Mouse (Mus musculus) stomach, embryonic 16.5 days (tissue): Measurements from ENCODE around the gene Vmn2r86. TPM values are rescaled to one million over a fixed set of nuclear protein-coding genes. Genes with fewer than 3 reads are reported as not detected.
A peak's percentile ranks its signal among the peaks of the same experiment; 100 is the strongest.
"Not testable (repeated sequence)": the region's sequence is repeated elsewhere in the genome, so short reads cannot be mapped to it uniquely, and the experiment has no call there.

Experiments
- ATAC-seq: fragments of 200-750 bp; cut with Nextera tagmentation; 2 replicates; pipeline ENCODE4 v1.8.0; 2017; ENCODE audit warnings: moderate number of reproducible peaks, moderate TSS enrichment; ENCODE audit not compliant: insufficient read depth, low FRiP score
- H3K27ac ChIP-seq: fragments of 300-500 bp; sonication (generic); 2 replicates; pipeline ENCODE4 v1.5.1; 2014; ENCODE audit warnings: low read length
- H3K27me3 ChIP-seq: fragments of 300-500 bp; sonication (generic); 2 replicates; pipeline ENCODE4 v1.6.1; 2014; ENCODE audit warnings: low read length, control low read depth, mixed read lengths; ENCODE audit not compliant: control insufficient read depth, insufficient read depth
- H3K36me3 ChIP-seq: fragments of 300-500 bp; sonication (generic); 2 replicates; pipeline ENCODE4 v1.6.1; 2014; ENCODE audit warnings: low read length; ENCODE audit not compliant: control insufficient read depth, insufficient read depth
- H3K4me1 ChIP-seq: fragments of 300-500 bp; sonication (generic); 2 replicates; pipeline ENCODE4 v1.6.1; 2014; ENCODE audit warnings: low read length, control low read depth, mixed read lengths; ENCODE audit not compliant: control insufficient read depth, insufficient read depth
- H3K4me2 ChIP-seq: fragments of 300-500 bp; sonication (generic); 2 replicates; pipeline ENCODE4 v1.6.1; 2014; ENCODE audit warnings: low read depth, low read length, mixed read lengths
- H3K4me3 ChIP-seq: fragments of 300-500 bp; sonication (generic); replicated peaks from 2 replicates; pipeline ENCODE4 v1.5.1; 2014; ENCODE audit warnings: mild to moderate bottlenecking, low read length
- H3K9ac ChIP-seq: fragments of 300-500 bp; sonication (generic); 2 replicates; pipeline ENCODE4 v1.6.1; 2014; ENCODE audit warnings: low read length
- H3K9me3 ChIP-seq: fragments of 300-500 bp; sonication (generic); replicated peaks from 2 replicates; pipeline ENCODE4 v1.6.1; 2016; ENCODE audit warnings: low read length, control low read depth; ENCODE audit not compliant: control insufficient read depth
- WGBS: fragments of 180-500 bp; shearing (Covaris S2); extraction: QIAGEN DNeasy Blood & Tissue Kit; methylation state at CpG from one replicate; pipeline ENCODE4 v1.1.7; 2014; 5-methylcytosine and 5-hydroxymethylcytosine counted together
- polyA plus RNA-seq: library from polyadenylated mRNA; unstranded; fragments of >200 nt; fragmentation: Nextera tagmentation; extraction: Ambion mirVana; gene quantifications from 2 replicates; pipeline ENCODE4 v1.2.1, GENCODE M21; 2015

The Vmn2r86 gene
- not detected in 2 replicates for polyA plus RNA-seq

DNA sequence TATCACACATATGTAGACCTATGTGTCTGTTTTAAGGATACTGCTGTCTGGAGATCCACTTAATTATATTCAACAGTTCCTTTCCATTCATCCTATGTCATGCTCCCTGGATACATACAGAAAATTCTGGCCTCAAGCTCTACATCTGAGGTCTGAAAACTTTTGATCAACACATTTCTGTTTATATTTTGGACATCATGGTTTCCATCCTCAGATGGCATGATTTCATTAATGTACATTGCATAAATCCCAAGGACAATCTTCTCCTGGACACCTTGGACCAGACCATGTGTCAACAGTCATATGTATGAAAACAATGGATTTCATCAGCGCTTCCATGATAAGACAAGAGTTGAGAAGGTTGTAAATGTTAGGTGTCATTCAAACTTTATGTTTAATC is at the start of gene Vmn2r86:
Gene Vmn2r86 (minus strand): TSS at position 101 of the 400 bp plus-strand sequence.
- not testable (repeated sequence) for H3K36me3 ChIP-seq

DNA sequence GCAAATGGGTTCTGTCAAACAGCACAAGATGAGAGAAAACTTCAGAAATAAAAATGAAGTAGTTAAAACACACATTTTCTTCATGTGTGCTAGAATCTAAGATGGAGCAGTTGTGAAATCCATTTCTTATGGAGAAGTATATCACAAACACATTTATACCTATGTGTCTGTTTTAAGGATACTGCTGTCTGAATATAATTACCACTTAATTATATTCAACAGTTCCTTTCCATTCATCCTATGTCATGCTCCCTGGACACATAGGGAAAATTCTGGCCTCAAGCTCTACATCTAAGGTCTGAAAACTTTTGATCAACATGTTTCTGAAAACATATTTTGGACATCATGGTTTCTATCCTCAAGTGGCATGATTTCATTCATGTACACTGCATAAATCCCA is 41.4 kb upstream of the Vmn2r86 start, which contains the start of gene Vmn2r87:
Gene Vmn2r87 (minus strand): TSS at position 101 of the 400 bp plus-strand sequence.
- Histone ChIP-seq H3K27ac (no peak within 1 kb of the TSS), H3K9ac (no peak within 1 kb of the TSS), H3K4me1 (no peaks in the 10 kb centered on the region), H3K36me3 (no peaks in the 10 kb centered on the region), H3K9me3 (no peaks in the 10 kb centered on the region), H3K4me3 (no peak within 1 kb of the TSS), H3K27me3 (no peaks in the 10 kb centered on the region), H3K4me2 (no peak within 1 kb of the TSS)
- no peak for ATAC-seq

More for the DNA sequence above, at the start of gene Vmn2r86:
- ATAC-seq, H3K27me3 ChIP-seq, H3K4me1 ChIP-seq, H3K4me2 ChIP-seq, H3K4me3 ChIP-seq, H3K9ac ChIP-seq, H3K9me3 ChIP-seq, H3K27ac ChIP-seq: not testable (repeated sequence)
- 90% methylated on average over 1 of the region's 1 CpGs for WGBS

- H3K4me2 ChIP-seq, result peak overlapping the region; percentile 84
- 3% methylated on average over 36 of the region's 36 CpGs for WGBS
- no peak overlapping the region for H3K27ac ChIP-seq
- H3K9me3 ChIP-seq, result no peaks in the 10 kb centered on the region
- H3K36me3 ChIP-seq, result no peaks in the 10 kb centered on the region
- H3K4me1 ChIP-seq, result no peaks in the 10 kb centered on the region
- peak overlapping the region; percentile 75 for H3K9ac ChIP-seq
- peak overlapping the region; percentile 56 for H3K4me3 ChIP-seq
- ATAC-seq, result peak; percentile 91
- no peaks in the 10 kb centered on the region for H3K27me3 ChIP-seq
Measured at GRCm38 (mm10) chr10:130470311-130470760, 14.5 kb upstream of the Vmn2r86 start.

DNA sequence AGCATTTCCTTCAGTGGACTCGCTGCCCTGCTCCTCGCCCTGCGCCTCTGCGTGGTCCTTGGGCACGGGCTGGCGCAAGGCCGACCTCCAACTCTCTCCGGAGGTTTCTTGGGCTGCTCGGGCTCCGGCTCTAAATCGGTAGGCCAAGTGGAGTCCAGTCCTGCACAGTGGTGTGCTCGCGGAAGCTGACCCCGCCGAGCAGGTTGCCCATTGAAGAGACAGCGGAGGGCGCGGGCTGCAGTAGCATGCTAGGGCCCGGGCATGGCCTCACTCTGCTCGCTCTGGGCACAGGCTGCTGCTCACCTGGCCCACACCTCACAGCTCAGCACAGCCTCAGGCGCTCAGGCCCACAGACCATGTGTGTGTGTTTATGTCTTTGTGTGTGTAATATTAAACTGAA is 11.1 kb downstream of the Vmn2r86 start:
- Histone ChIP-seq H3K4me1 (no peaks in the 10 kb centered on the region), H3K27me3 (no peaks in the 10 kb centered on the region), H3K36me3 (no peaks in the 10 kb centered on the region), H3K9ac (no peak overlapping the region), H3K9me3 (no peaks in the 10 kb centered on the region), H3K4me2 (no peak overlapping the region), H3K27ac (no peak overlapping the region), H3K4me3 (no peak overlapping the region)
- ATAC-seq, result no peak
- WGBS, result 86% methylated on average over 21 of the region's 21 CpGs

GRCm38 (mm10) chr10:130434185-130434898 is 21.5 kb downstream of the Vmn2r86 start:
- not testable (repeated sequence) for H3K9ac ChIP-seq, ATAC-seq, H3K36me3 ChIP-seq, H3K4me2 ChIP-seq, H3K27me3 ChIP-seq, H3K4me1 ChIP-seq, H3K27ac ChIP-seq, H3K9me3 ChIP-seq, H3K4me3 ChIP-seq
- WGBS, result 80% methylated on average over 11 of the region's 11 CpGs

DNA sequence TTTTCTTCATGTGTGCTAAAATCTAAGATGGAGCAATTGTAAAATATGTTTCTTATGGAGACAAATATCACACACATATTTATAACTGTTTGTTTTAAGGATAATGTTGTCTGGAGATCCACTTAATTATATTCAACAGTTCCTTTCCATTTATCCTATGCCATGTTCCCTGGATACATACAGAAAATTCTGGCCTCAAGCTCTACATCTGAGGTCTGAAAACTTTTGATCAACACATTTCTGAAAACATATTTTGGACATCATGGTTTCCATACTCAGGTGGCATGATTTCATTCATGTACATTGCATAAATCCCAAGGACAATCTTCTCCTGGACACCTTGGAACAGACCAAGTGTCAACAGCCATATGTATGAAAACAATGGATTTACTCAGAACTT is 26.2 kb downstream of the Vmn2r86 start, which contains the start of gene Vmn2r85:
Gene Vmn2r85 (minus strand): TSS at position 101 of the 400 bp plus-strand sequence.
- not testable (repeated sequence) for H3K9me3 ChIP-seq, H3K4me1 ChIP-seq, ATAC-seq, H3K36me3 ChIP-seq, H3K4me2 ChIP-seq, H3K27ac ChIP-seq, H3K9ac ChIP-seq, H3K27me3 ChIP-seq, H3K4me3 ChIP-seq

DNA sequence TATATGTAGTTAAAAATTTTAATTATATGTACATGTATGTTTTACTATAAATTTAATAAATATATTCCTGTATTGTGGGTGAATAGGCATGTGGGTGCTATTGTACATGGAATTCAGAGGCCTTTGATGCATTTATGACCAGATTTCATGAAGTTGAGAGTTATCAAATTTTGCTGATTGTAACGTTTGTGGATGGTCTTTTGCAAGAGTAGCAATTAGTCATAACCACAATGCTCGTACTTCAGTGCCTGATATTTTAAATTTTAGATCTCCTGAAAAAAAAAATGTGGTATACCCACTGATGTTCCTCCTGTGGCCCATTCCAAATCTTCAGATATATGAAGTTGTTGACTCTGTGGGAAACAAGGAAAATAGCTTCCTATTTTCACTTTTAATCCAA is 33.5 kb downstream of the Vmn2r86 start:
- H3K4me3 ChIP-seq, H3K4me2 ChIP-seq, H3K4me1 ChIP-seq, H3K9me3 ChIP-seq, H3K36me3 ChIP-seq, H3K27ac ChIP-seq, H3K27me3 ChIP-seq, ATAC-seq, H3K9ac ChIP-seq: not testable (repeated sequence)
- WGBS, result 69% methylated on average over 2 of the region's 2 CpGs

DNA sequence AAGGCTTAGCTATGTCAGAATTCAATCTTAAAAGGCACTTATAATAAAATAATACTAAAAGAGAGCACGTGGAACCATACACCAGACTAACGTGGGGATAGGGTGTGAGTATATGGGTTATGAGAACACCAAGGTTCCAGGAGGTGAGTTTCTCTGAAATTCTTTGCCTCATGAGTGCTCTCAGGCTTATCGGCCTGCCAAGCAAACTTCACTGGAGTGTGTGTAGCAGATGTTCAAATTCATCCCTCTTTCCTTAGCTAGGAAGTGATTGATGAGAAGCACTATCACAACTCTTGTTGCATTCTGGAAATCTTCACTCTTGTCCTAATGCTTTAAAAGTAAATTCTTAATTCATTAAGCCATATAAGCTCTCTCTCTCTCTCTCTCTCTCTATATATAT is 35.4 kb downstream of the Vmn2r86 start:
- no peaks in the 10 kb centered on the region for H3K36me3 ChIP-seq
- H3K4me3 ChIP-seq, result no peak overlapping the region
- no peak overlapping the region for H3K4me2 ChIP-seq
- no peaks in the 10 kb centered on the region for H3K27me3 ChIP-seq
- WGBS, result 74% methylated on average over 3 of the region's 3 CpGs
- H3K4me1 ChIP-seq, result no peaks in the 10 kb centered on the region
- no peak overlapping the region for H3K27ac ChIP-seq
- H3K9me3 ChIP-seq, result no peaks in the 10 kb centered on the region
- H3K9ac ChIP-seq, result no peak overlapping the region
- no peak for ATAC-seq

GRCm38 (mm10) chr10:130419954-130420353 is 35.9 kb downstream of the Vmn2r86 start:
- H3K4me1 ChIP-seq, H3K36me3 ChIP-seq, H3K4me2 ChIP-seq, ATAC-seq, H3K4me3 ChIP-seq, H3K9me3 ChIP-seq, H3K27ac ChIP-seq, H3K9ac ChIP-seq, H3K27me3 ChIP-seq: not testable (repeated sequence)
- 54% methylated on average over 2 of the region's 2 CpGs for WGBS
